Mouse (Mus musculus) limb, embryonic 14.5 days (tissue): ENCODE measurements around the gene Lrch4. TPM values are rescaled to one million over a fixed set of nuclear protein-coding genes. Genes with fewer than 3 reads are reported as not detected.

ENCODE experiments used
- ATAC-seq: fragments of 200-750 bp; cut with Nextera tagmentation; 2 replicates; pipeline ENCODE4 v1.8.0; 2017; ENCODE audit warnings: low read depth, moderate number of reproducible peaks, moderate TSS enrichment; ENCODE audit not compliant: low FRiP score
- DNase-seq: peaks from one replicate; pipeline ENCODE4 v3.0.0-alpha.2; 2015; ENCODE audit warnings: low spot score
- H3K27ac ChIP-seq: fragments of 300-500 bp; sonication (generic); replicated peaks from 2 replicates; pipeline ENCODE4 v1.5.1; 2014; ENCODE audit warnings: low read depth, mild to moderate bottlenecking, low read length, moderate library complexity, mixed read lengths
- H3K27me3 ChIP-seq: fragments of 300-500 bp; sonication (generic); 2 replicates; pipeline ENCODE4 v1.6.1; 2014; ENCODE audit warnings: low read length, mixed read lengths; ENCODE audit not compliant: control insufficient read depth, insufficient read depth
- H3K36me3 ChIP-seq: fragments of 300-500 bp; sonication (generic); 2 replicates; pipeline ENCODE4 v1.6.1; 2014; ENCODE audit warnings: mild to moderate bottlenecking, low read length, moderate library complexity, mixed read lengths; ENCODE audit not compliant: control insufficient read depth, insufficient read depth
- H3K4me1 ChIP-seq: fragments of 300-500 bp; sonication (generic); 2 replicates; pipeline ENCODE4 v1.6.1; 2014; ENCODE audit warnings: antibody characterized with exemption, low read length, mixed read lengths; ENCODE audit not compliant: control insufficient read depth, insufficient read depth
- H3K4me2 ChIP-seq: fragments of 300-500 bp; sonication (generic); replicated peaks from 2 replicates; pipeline ENCODE4 v1.6.1; 2014; ENCODE audit warnings: low read depth, mild to moderate bottlenecking, low read length, moderate library complexity; ENCODE audit not compliant: severe bottlenecking
- H3K4me3 ChIP-seq: fragments of 300-500 bp; sonication (generic); replicated peaks from 2 replicates; pipeline ENCODE4 v1.5.1; 2014; ENCODE audit warnings: low read length
- H3K9ac ChIP-seq: fragments of 300-500 bp; sonication (generic); 2 replicates; pipeline ENCODE4 v1.6.1; 2014; ENCODE audit warnings: mild to moderate bottlenecking, low read depth, low read length, moderate library complexity; ENCODE audit not compliant: severe bottlenecking
- H3K9me3 ChIP-seq: fragments of 300-500 bp; sonication (generic); 2 replicates; pipeline ENCODE4 v1.6.1; 2016; ENCODE audit warnings: low read length; ENCODE audit not compliant: control insufficient read depth
- POLR2A ChIP-seq: fragments of 200-500 bp; IDR thresholded peaks from 2 replicates; pipeline ENCODE4 v1.8.0; 2012; ENCODE audit warnings: inconsistent platforms, mild to moderate bottlenecking, moderate library complexity, borderline replicate concordance; ENCODE audit not compliant: insufficient read depth, insufficient read length; ENCODE audit errors: extremely low read depth
- whole genome bisulfite sequencing: fragments of 180-500 bp; shearing (Covaris S2); extraction: QIAGEN DNeasy Blood & Tissue Kit; methylation state at CpG from one replicate; pipeline ENCODE4 v1.1.7; 2014; 5-methylcytosine and 5-hydroxymethylcytosine counted together
- polyA plus RNA-seq, 2 experiments: library from polyadenylated mRNA; depleted of rRNA in 1 of 2; stranded (reverse) in 1 of 2; unstranded in 1 of 2; fragments of >200 nt; fragmentation: Nextera tagmentation in 1 of 2; extraction: Ambion mirVana in 1 of 2; gene quantifications; 2 replicates each; pipeline versions ENCODE4 v1.2.1 to v1.2.3; 2012 to 2014

Gene Lrch4
- polyA plus RNA-seq, 2 experiments: 25.0 to 37.1 TPM

GRCm38 (mm10) chr5:137645091-137645651 is 16.2 kb downstream of the Lrch4 start:
- WGBS: 3% methylated on average over 44 of the region's 44 CpGs
- Histone ChIP-seq H3K4me2 (peak overlapping the region; percentile 46), H3K27me3 (peaks cover 21% of the 10 kb centered on the region), H3K27ac (no peak overlapping the region), H3K9me3 (no peaks in the 10 kb centered on the region), H3K9ac (peak overlapping the region; percentile 46), H3K4me1 (peaks cover 30% of the 10 kb centered on the region), H3K4me3 (peak overlapping the region; percentile 29), H3K36me3 (peaks cover 26% of the 10 kb centered on the region)
- ATAC-seq (no peak), DNase-seq (no peak)
- TF ChIP-seq POLR2A: no peak

- DNase-seq (no peak), ATAC-seq (no peak)
- Histone ChIP-seq H3K9ac (peak within 1 kb of the TSS; percentile 46), H3K9me3 (no peaks in the 10 kb centered on the region), H3K4me3 (peak within 1 kb of the TSS; percentile 29), H3K4me2 (peak within 1 kb of the TSS; percentile 46), H3K4me1 (peaks cover 30% of the 10 kb centered on the region), H3K27ac (no peak within 1 kb of the TSS), H3K36me3 (peaks cover 21% of the 10 kb centered on the region), H3K27me3 (peaks cover 21% of the 10 kb centered on the region)
- 21% methylated on average over 11 of the region's 11 CpGs for WGBS
- no peak for TF ChIP-seq POLR2A
Measured at GRCm38 (mm10) chr5:137645652-137646091, 16.8 kb downstream of the Lrch4 start, which contains the start of gene Irs3. Irs3 (minus strand) TSS chr5:137645714.

DNA sequence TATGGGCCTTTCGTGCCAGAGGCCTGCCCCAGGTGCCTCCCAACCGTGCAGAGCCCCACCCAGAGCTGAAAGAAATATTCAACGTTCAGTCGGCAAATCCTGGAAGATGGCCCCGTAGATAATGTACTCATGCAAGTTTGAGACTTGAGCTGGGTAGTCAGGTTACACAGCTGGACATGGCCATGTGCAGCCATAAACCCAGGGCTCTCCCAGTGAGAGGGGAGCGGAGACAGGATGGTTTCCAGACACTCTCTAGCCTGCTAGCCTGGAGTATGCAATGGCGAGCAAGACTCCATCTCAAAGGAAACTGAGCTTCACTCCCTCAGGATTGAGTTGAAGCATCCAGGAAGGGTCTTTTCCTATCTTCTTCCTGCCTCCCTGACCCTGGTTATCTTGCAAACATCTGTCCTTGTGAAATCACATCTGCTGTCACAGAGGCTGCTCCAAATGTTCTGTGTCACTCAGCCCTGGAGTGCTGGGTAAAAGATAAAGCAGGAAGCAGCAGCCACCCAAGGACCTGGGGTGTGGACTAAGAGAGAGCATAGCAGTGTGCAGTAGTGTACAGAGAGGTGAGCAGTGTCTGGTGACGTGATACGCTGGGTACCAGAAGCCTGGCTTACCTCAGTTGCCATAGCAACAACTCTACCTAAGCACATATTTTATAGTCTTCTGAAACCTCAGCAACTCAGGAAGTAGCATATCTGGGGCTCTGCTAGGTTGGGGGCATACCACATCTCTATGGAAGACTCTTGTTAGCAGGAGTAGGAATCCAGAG is 19.1 kb downstream of the Lrch4 start:
- 18% methylated on average over 9 of the region's 9 CpGs for WGBS
- TF ChIP-seq POLR2A: no peak
- Histone ChIP-seq H3K9ac (no peak overlapping the region), H3K27me3 (peaks cover 21% of the 10 kb centered on the region), H3K4me2 (no peak overlapping the region), H3K9me3 (no peaks in the 10 kb centered on the region), H3K4me3 (no peak overlapping the region), H3K27ac (no peak overlapping the region), H3K36me3 (peaks cover 8% of the 10 kb centered on the region; the same call in 1 of the 2 replicates), H3K4me1 (peaks cover 30% of the 10 kb centered on the region)
- DNase-seq (no peak), ATAC-seq (0 out of 2 replicates have a peak, but pooled peaks have one; percentile 35)

DNA sequence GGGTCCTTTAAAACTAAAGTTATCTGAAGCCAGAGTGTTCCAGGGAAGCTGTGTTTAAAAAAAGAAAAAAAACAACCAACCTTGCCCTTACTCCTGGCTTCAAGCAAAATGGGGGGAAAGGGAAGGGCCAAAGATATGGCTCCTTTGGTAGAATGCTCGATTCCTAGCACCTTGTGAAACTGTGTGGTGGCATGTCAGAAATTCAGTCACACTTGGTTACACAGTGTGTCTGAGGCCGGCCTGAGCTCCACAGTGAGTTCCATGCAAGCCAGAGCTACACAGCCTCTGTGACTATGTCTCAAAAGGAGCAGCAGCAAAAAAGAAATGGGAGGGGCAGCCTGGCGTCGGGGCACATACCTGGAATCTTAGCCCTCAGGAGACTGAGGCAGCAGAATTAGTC is 20.3 kb downstream of the Lrch4 start:
- no peak overlapping the region for H3K4me2 ChIP-seq
- H3K27me3 ChIP-seq: peaks cover 20% of the 10 kb centered on the region
- no peak for ATAC-seq
- no peak overlapping the region for H3K9ac ChIP-seq
- WGBS: 25% methylated on average over 4 of the region's 4 CpGs
- peaks cover 30% of the 10 kb centered on the region for H3K4me1 ChIP-seq
- TF ChIP-seq POLR2A: no peak
- H3K9me3 ChIP-seq: no peaks in the 10 kb centered on the region
- DNase-seq: no peak
- H3K4me3 ChIP-seq: no peak overlapping the region
- H3K27ac ChIP-seq: 0 out of 2 replicates have a peak overlapping the region, but pooled peaks have one; percentile 33
- peaks cover 18% of the 10 kb centered on the region; the same call in 1 of the 2 replicates for H3K36me3 ChIP-seq

GRCm38 (mm10) chr5:137649669-137650571 is 21.0 kb downstream of the Lrch4 start:
- Histone ChIP-seq H3K9ac (no peak overlapping the region), H3K4me2 (peak overlapping the region; percentile 19), H3K9me3 (no peaks in the 10 kb centered on the region), H3K4me3 (no peak overlapping the region), H3K36me3 (peaks cover 20% of the 10 kb centered on the region; the same call in 1 of the 2 replicates), H3K27ac (no peak overlapping the region; the same call in 1 of the 2 replicates), H3K4me1 (peaks cover 30% of the 10 kb centered on the region), H3K27me3 (peaks cover 14% of the 10 kb centered on the region)
- no peak for TF ChIP-seq POLR2A
- ATAC-seq (no peak), DNase-seq (no peak)
- 15% methylated on average over 18 of the region's 18 CpGs for WGBS
